13 mouse cellular contexts compared by ENCODE assay signal in genomic region chr11:89001569-89001968, GRCm38 (mm10). TPM values are rescaled to one million over a fixed set of nuclear protein-coding genes. Genes with fewer than 3 reads are reported as not detected.
A peak's percentile ranks its signal among the peaks of the same experiment; 100 is the strongest.
DNase-seq lines count a peak whose midpoint lies in the region; ATAC-seq and TF ChIP-seq lines count a peak whose summit lies in the region.
"Had no signal": no experiment of that assay in that cellular context is flagged by ENCODE, and none has a peak within 500 bp of the region (broad histone marks: within the 10 kb centered on the region; RNA-seq: fewer than 3 reads in every experiment).

No protein-coding gene starts in this region.

- peak overlapping the region; percentile 76 for H3K4me3 ChIP-seq in heart, embryonic 16.5 days (ENCODE audit: low read length)
- H3K4me3 ChIP-seq in neural tube, embryonic 13.5 days, result no peak overlapping the region
- peak overlapping the region; percentile 85 for H3K4me3 ChIP-seq in intestine, postnatal 0 days (ENCODE audit: low read depth, low read length)

- no peak for ATAC-seq in heart, embryonic 16.5 days (replicated peaks; ENCODE audit: extremely low read depth, insufficient read depth, low FRiP score)
- no peak for ATAC-seq in neural tube, embryonic 13.5 days (ENCODE audit: low read depth)
- ATAC-seq in intestine, postnatal 0 days, result no peak

- H3K27me3 ChIP-seq in heart, embryonic 16.5 days (ENCODE audit: control insufficient read depth, insufficient read depth, low read length), result no peaks in the 10 kb centered on the region
- H3K27me3 ChIP-seq in neural tube, embryonic 13.5 days, result peaks cover 28% of the 10 kb centered on the region
- no peaks in the 10 kb centered on the region for H3K27me3 ChIP-seq in intestine, postnatal 0 days (replicated peaks; ENCODE audit: control insufficient read depth, insufficient read depth, low read length)

- H3K27ac ChIP-seq in heart, embryonic 16.5 days (ENCODE audit: low read length), result no peak overlapping the region
- no peak overlapping the region for H3K27ac ChIP-seq in neural tube, embryonic 13.5 days (replicated peaks)
- no peak overlapping the region for H3K27ac ChIP-seq in intestine, postnatal 0 days (ENCODE audit: low read depth, low read length)

- 95% methylated on average over 7 of the region's 7 CpGs for WGBS in heart, embryonic 16.5 days
- WGBS in neural tube, embryonic 13.5 days, result 96% methylated on average over 7 of the region's 7 CpGs
- 88% methylated on average over 7 of the region's 7 CpGs for WGBS in intestine, postnatal 0 days

- H3K4me1 ChIP-seq in heart, embryonic 16.5 days (ENCODE audit: control insufficient read depth, insufficient read depth, low read length), result peaks cover 30% of the 10 kb centered on the region
- H3K4me1 ChIP-seq in neural tube, embryonic 13.5 days (replicated peaks), result peaks cover 3% of the 10 kb centered on the region; the same call in 1 of the 2 replicates
- peaks cover 2% of the 10 kb centered on the region for H3K4me1 ChIP-seq in intestine, postnatal 0 days (replicated peaks; ENCODE audit: control insufficient read depth, insufficient read depth, low read length)

- H3K36me3 ChIP-seq in heart, embryonic 16.5 days (ENCODE audit: control insufficient read depth, insufficient read depth), result peaks cover 12% of the 10 kb centered on the region; the same call in 1 of the 2 replicates
- no peaks in the 10 kb centered on the region for H3K36me3 ChIP-seq in neural tube, embryonic 13.5 days
- H3K36me3 ChIP-seq in intestine, postnatal 0 days (ENCODE audit: control insufficient read depth, insufficient read depth), result peaks cover 25% of the 10 kb centered on the region

- H3K9me3 ChIP-seq in heart, embryonic 16.5 days (replicated peaks; ENCODE audit: control insufficient read depth, low read length), result no peaks in the 10 kb centered on the region
- H3K9me3 ChIP-seq in neural tube, embryonic 13.5 days, result no peaks in the 10 kb centered on the region
- H3K9me3 ChIP-seq in intestine, postnatal 0 days (ENCODE audit: control insufficient read depth), result no peaks in the 10 kb centered on the region

- H3K9ac ChIP-seq in heart, embryonic 16.5 days (ENCODE audit: low read length), result 0 out of 2 replicates have a peak overlapping the region, but pooled peaks have one; percentile 23
- H3K9ac ChIP-seq in neural tube, embryonic 13.5 days, result no peak overlapping the region
- H3K9ac ChIP-seq in intestine, postnatal 0 days (ENCODE audit: low read depth, low read length), result 0 out of 2 replicates have a peak overlapping the region, but pooled peaks have one; percentile 85

- TF ChIP-seq CTCF in intestine, postnatal 0 days (IDR thresholded peaks at IDR 0.05; ENCODE audit: low read depth), result no peak

- H3K4me2 ChIP-seq in heart, embryonic 16.5 days (ENCODE audit: low read depth, low read length), result peak overlapping the region; percentile 85
- 0 out of 2 replicates have a peak overlapping the region, but pooled peaks have one; percentile 51 for H3K4me2 ChIP-seq in neural tube, embryonic 13.5 days
- H3K4me2 ChIP-seq in intestine, postnatal 0 days (replicated peaks; ENCODE audit: low read depth), result peak overlapping the region; percentile 79

- no peak for DNase-seq in heart, adult 9 months (ENCODE audit: low spot score in 2 of 2)
- DNase-seq in neural tube, embryonic 10.5 days (ENCODE audit: extremely low spot score, low spot score), result no peak
- no peak for DNase-seq in right cerebral cortex, postnatal 4 days
- DNase-seq in adrenal gland, postnatal 4 days (ENCODE audit: low spot score in 2 of 2), result no peak
- no peak for DNase-seq in right cerebral cortex, postnatal 25 days
- DNase-seq: adrenal gland, adult 8-10 months; cerebellum, postnatal 14 days; gastrocnemius, postnatal 14 days; kidney, postnatal 10 days had no signal

RNA-seq across cellular contexts. Expression of gene Trim25, which starts 2.4 kb away (rescaled TPM):
- 18.3 and 22.1 TPM in 2 replicates for polyA plus RNA-seq in heart, embryonic 16.5 days (2015; fragmentation: Nextera tagmentation; extraction: Ambion mirVana)
- 5.0 and 5.5 TPM in 2 replicates for polyA plus RNA-seq in neural tube, embryonic 13.5 days (2015; fragmentation: Nextera tagmentation; extraction: Ambion mirVana)
- polyA plus RNA-seq in intestine, postnatal 0 days (2015; fragmentation: Nextera tagmentation; extraction: Ambion mirVana), result 24.2 and 26.2 TPM in 2 replicates
- 100 to 1,000 TPM; 133 to 137 TPM for total RNA-seq in adrenal gland, postnatal 4 days (2021)

RNA-seq across cellular contexts. Expression of gene Coil, which starts 31.5 kb away (rescaled TPM):
- 9.4 and 9.7 TPM in 2 replicates for polyA plus RNA-seq in heart, embryonic 16.5 days (2015; fragmentation: Nextera tagmentation; extraction: Ambion mirVana)
- 27.5 and 28.0 TPM in 2 replicates for polyA plus RNA-seq in neural tube, embryonic 13.5 days (2015; fragmentation: Nextera tagmentation; extraction: Ambion mirVana)
- 4.1 and 4.6 TPM in 2 replicates for polyA plus RNA-seq in intestine, postnatal 0 days (2015; fragmentation: Nextera tagmentation; extraction: Ambion mirVana)
- 10 to 100 TPM; 14.0 to 14.3 TPM for total RNA-seq in adrenal gland, postnatal 4 days (2021)

RNA-seq across cellular contexts. Expression of gene Elobl, which starts 34.8 kb away (rescaled TPM):
- not detected in 2 replicates for polyA plus RNA-seq in heart, embryonic 16.5 days (2015; fragmentation: Nextera tagmentation; extraction: Ambion mirVana)
- not detected in 2 replicates for polyA plus RNA-seq in neural tube, embryonic 13.5 days (2015; fragmentation: Nextera tagmentation; extraction: Ambion mirVana)
- polyA plus RNA-seq in intestine, postnatal 0 days (2015; fragmentation: Nextera tagmentation; extraction: Ambion mirVana), result not detected in 2 replicates
- not detected for total RNA-seq in adrenal gland, postnatal 4 days (2021)
- total RNA-seq: adrenal gland, adult 8-10 months; gastrocnemius, postnatal 14 days had no signal
- polyA plus RNA-seq: limb, embryonic 11.5 days had no signal

RNA-seq across cellular contexts. Expression of gene Scpep1, which starts 46.3 kb away (rescaled TPM):
- polyA plus RNA-seq in heart, embryonic 16.5 days (2015; fragmentation: Nextera tagmentation; extraction: Ambion mirVana), result 43.6 and 50.8 TPM in 2 replicates
- polyA plus RNA-seq in neural tube, embryonic 13.5 days (2015; fragmentation: Nextera tagmentation; extraction: Ambion mirVana), result 25.7 and 27.4 TPM in 2 replicates
- polyA plus RNA-seq in intestine, postnatal 0 days (2015; fragmentation: Nextera tagmentation; extraction: Ambion mirVana), result 191 and 210 TPM in 2 replicates
- total RNA-seq in adrenal gland, postnatal 4 days (2021), result 100 to 1,000 TPM; 149 to 159 TPM
